Mouse (Mus musculus): Measurements from ENCODE around the gene Grin2a. TPM values are rescaled to one million over a fixed set of nuclear protein-coding genes. Genes with fewer than 3 reads are reported as not detected.

Grin2a gene
- polyA plus RNA-seq, 1 experiment from 2014 or later, result 2.2 TPM

- H3K36me3 ChIP-seq, result no peaks in the 10 kb centered on the region
- no peak overlapping the region for H3K4me3 ChIP-seq
- H3K27ac ChIP-seq, result no peak overlapping the region
- WGBS, result 62% methylated on average over 3 of the region's 3 CpGs
- no peaks in the 10 kb centered on the region for H3K4me1 ChIP-seq
- H3K9ac ChIP-seq, result no peak overlapping the region
- H3K27me3 ChIP-seq, result no peaks in the 10 kb centered on the region
- ATAC-seq (ENCODE audit: low FRiP score, low read depth), result no peak
- no peak overlapping the region for H3K4me2 ChIP-seq (replicated peaks)
- no peaks in the 10 kb centered on the region for H3K9me3 ChIP-seq
These were observed 153.9 kb downstream of the Grin2a start for GRCm38 (mm10) chr16:9841496-9841895.

DNA sequence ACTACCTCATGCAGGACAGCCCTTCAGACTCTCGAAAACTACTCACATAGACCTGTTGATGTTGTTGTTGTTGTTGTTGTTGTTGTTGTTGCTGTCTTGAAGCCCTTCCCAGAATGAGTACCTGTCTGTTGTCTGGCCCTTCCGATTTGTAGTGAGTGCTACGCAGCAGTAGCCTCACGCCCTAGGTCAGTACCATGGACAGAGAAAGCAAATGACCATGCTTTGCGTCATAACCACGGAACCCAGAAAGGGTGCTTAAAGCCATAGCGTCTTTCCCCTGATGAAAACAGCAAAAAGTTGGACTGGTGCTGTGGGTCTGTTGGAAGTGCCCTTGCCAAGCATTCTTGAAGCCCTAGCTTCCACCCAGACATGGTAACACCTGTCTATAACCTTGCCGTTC lies 158.8 kb downstream of the Grin2a start:
- Histone ChIP-seq H3K36me3 (no peaks in the 10 kb centered on the region), H3K4me3 (no peak overlapping the region), H3K27me3 (no peaks in the 10 kb centered on the region), H3K27ac (no peak overlapping the region), H3K4me2 (replicated peaks) (no peak overlapping the region), H3K9ac (no peak overlapping the region), H3K4me1 (no peaks in the 10 kb centered on the region), H3K9me3 (no peaks in the 10 kb centered on the region)
- ATAC-seq (ENCODE audit: low FRiP score, low read depth), result no peak
- 35% methylated on average over 8 of the region's 8 CpGs for WGBS

- no peak overlapping the region for H3K9ac ChIP-seq
- no peaks in the 10 kb centered on the region for H3K4me1 ChIP-seq
- ATAC-seq (ENCODE audit: low FRiP score, low read depth), result no peak
- no peak overlapping the region for H3K27ac ChIP-seq
- no peak overlapping the region for H3K4me3 ChIP-seq
- no peaks in the 10 kb centered on the region for H3K9me3 ChIP-seq
- no peak overlapping the region for H3K4me2 ChIP-seq (replicated peaks)
- no peaks in the 10 kb centered on the region for H3K27me3 ChIP-seq
- 76% methylated on average over 2 of the region's 2 CpGs for WGBS
- H3K36me3 ChIP-seq, result no peaks in the 10 kb centered on the region
These were observed 161.1 kb downstream of the Grin2a start for GRCm38 (mm10) chr16:9834236-9834635.

DNA sequence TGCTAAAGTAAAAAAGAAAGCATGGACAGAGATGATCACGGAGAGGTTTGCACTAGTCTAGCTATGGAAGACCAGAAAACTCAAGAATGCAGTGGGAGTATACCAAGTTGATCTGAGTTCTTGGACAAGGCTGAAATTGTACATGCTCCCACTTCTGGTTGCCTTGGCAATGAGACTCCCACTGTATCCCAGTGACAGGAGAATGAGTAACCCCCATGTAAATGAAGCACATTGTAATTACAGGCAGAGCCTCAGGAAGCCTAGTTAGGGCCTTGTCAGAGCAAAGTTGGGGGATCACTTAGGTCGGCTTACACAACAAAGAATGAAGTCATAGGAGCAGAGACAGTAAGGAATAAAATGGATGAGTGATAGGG lies 170.3 kb downstream of the Grin2a start:
- Histone ChIP-seq H3K4me1 (no peaks in the 10 kb centered on the region), H3K36me3 (no peaks in the 10 kb centered on the region), H3K4me3 (no peak overlapping the region), H3K27ac (no peak overlapping the region), H3K9me3 (no peaks in the 10 kb centered on the region), H3K9ac (no peak overlapping the region), H3K4me2 (replicated peaks) (no peak overlapping the region), H3K27me3 (no peaks in the 10 kb centered on the region)
- ATAC-seq (ENCODE audit: low FRiP score, low read depth), result no peak
- WGBS, result 78% methylated on average over 2 of the region's 2 CpGs

GRCm38 (mm10) chr16:9824436-9825109 lies 170.8 kb downstream of the Grin2a start:
- Histone ChIP-seq H3K27ac (no peak overlapping the region), H3K4me1 (no peaks in the 10 kb centered on the region), H3K9ac (no peak overlapping the region), H3K36me3 (no peaks in the 10 kb centered on the region), H3K9me3 (no peaks in the 10 kb centered on the region), H3K4me3 (no peak overlapping the region), H3K27me3 (no peaks in the 10 kb centered on the region), H3K4me2 (replicated peaks) (no peak overlapping the region)
- ATAC-seq (ENCODE audit: low FRiP score, low read depth), result no peak
- 82% methylated on average over 4 of the region's 4 CpGs for WGBS

DNA sequence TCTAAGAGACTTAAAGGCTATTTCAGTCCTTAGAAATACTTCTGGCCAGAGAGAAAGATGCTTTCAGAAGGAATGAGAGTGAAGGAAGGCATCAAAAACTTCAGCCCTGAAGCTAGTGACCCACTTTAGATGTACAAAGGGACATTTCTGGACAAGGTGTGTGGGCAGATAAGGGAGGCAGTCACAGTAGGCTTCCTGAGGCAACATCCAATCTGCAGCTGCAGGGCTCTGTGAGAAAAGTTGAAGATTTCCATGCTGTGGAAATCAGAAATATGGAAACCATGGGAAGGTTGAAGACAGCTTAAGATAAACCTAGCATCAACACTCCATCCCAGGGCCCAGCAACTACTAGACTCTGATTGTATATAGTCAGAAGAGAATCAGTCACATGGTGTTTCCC lies 171.7 kb downstream of the Grin2a start:
- no peak for ATAC-seq (ENCODE audit: low FRiP score, low read depth)
- H3K9me3 ChIP-seq, result no peaks in the 10 kb centered on the region
- no peak overlapping the region for H3K27ac ChIP-seq

DNA sequence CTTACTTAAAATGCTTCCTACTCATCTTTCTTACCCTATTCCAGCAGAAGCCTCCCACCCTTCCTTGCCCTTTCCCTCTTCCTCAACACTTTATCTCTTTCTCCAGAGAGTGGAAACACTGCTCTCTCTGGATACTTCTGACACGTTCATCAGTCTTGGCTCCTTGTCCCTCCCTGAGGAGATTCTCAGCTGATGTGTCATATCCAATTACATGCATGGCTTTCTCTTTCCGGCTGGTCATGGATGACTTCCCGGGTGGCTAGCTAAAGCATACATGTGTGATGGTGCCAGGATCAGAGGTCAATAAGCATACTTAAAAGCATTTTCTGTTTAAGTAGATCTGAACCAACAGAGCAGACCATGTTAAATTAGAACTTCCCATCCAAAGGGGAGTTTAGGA lies 175.9 kb downstream of the Grin2a start:
- no peak overlapping the region for H3K4me3 ChIP-seq

More for the DNA sequence above, 171.7 kb downstream of the Grin2a start:
- Histone ChIP-seq H3K4me1 (no peaks in the 10 kb centered on the region), H3K4me3 (no peak overlapping the region), H3K9ac (no peak overlapping the region), H3K4me2 (replicated peaks) (no peak overlapping the region), H3K36me3 (no peaks in the 10 kb centered on the region), H3K27me3 (no peaks in the 10 kb centered on the region)

DNA sequence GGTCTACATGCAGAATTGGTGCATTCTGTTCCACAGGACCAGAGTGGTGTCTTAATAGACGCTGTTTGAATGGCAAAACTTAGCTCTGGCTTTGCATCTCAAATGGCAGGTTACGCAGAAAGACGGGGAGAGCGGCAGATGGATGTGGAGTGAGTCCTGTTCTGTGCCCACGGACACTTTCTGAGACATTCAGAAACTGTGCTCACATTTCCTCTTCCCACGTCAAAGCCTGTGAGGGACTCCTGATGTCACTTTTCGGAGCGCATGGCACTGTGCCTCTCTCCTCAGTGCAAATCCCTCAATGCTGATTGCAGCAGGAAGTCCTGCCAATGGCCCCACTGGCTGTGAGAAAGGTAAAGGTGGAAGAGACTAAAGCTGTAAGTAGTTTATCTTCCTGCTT lies 194.0 kb downstream of the Grin2a start:
- H3K27ac ChIP-seq, result no peak overlapping the region
- no peaks in the 10 kb centered on the region for H3K9me3 ChIP-seq
- ATAC-seq (ENCODE audit: low FRiP score, low read depth), result no peak
- no peaks in the 10 kb centered on the region for H3K4me1 ChIP-seq
- H3K4me2 ChIP-seq (replicated peaks), result no peak overlapping the region
- 83% methylated on average over 8 of the region's 8 CpGs for WGBS
- no peaks in the 10 kb centered on the region for H3K36me3 ChIP-seq
- no peak overlapping the region for H3K4me3 ChIP-seq
- no peaks in the 10 kb centered on the region for H3K27me3 ChIP-seq
- no peak overlapping the region for H3K9ac ChIP-seq

More for the DNA sequence above, 175.9 kb downstream of the Grin2a start:
- no peak overlapping the region for H3K9ac ChIP-seq
- ATAC-seq (ENCODE audit: low FRiP score, low read depth), result no peak
- H3K4me2 ChIP-seq (replicated peaks), result no peak overlapping the region
- H3K36me3 ChIP-seq, result no peaks in the 10 kb centered on the region
- no peaks in the 10 kb centered on the region for H3K9me3 ChIP-seq
- H3K27ac ChIP-seq, result no peak overlapping the region
- H3K27me3 ChIP-seq, result no peaks in the 10 kb centered on the region
- WGBS, result 79% methylated on average over 3 of the region's 3 CpGs
- no peaks in the 10 kb centered on the region for H3K4me1 ChIP-seq

- Histone ChIP-seq H3K27me3 (no peaks in the 10 kb centered on the region), H3K9me3 (no peaks in the 10 kb centered on the region), H3K4me2 (replicated peaks) (no peak overlapping the region), H3K36me3 (no peaks in the 10 kb centered on the region), H3K9ac (no peak overlapping the region), H3K27ac (no peak overlapping the region), H3K4me3 (no peak overlapping the region), H3K4me1 (no peaks in the 10 kb centered on the region)
- WGBS, result 73% methylated on average over 1 of the region's 1 CpGs
- no peak for ATAC-seq (ENCODE audit: low FRiP score, low read depth)
These were observed 195.1 kb downstream of the Grin2a start for GRCm38 (mm10) chr16:9800221-9800620.

DNA sequence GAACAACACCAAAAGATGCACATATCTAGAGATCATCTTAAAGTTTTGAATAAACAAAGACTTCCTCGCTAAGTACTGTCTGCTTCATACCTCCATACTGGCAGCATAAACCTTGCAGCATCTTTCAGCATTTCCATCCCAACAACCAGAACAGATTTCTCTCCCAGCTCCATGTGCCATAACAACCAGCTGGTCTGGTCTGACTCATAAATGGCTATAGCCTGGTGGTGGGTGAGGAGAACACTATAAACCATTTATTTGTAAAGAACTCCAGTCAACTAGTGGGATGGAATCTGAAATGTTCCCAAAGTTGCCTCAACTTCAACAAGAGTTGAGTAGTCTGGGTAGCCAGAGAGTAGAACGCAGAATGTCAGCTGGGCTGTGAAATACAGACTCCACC lies 202.4 kb downstream of the Grin2a start:
- Histone ChIP-seq H3K4me1 (no peaks in the 10 kb centered on the region), H3K27me3 (no peaks in the 10 kb centered on the region), H3K9ac (no peak overlapping the region), H3K27ac (no peak overlapping the region), H3K4me3 (no peak overlapping the region), H3K36me3 (no peaks in the 10 kb centered on the region), H3K4me2 (replicated peaks) (no peak overlapping the region), H3K9me3 (no peaks in the 10 kb centered on the region)
- 86% methylated on average over 2 of the region's 2 CpGs for WGBS
- no peak for ATAC-seq (ENCODE audit: low FRiP score, low read depth)

- H3K4me2 ChIP-seq (replicated peaks), result no peak overlapping the region
- no peaks in the 10 kb centered on the region for H3K27me3 ChIP-seq
- H3K4me1 ChIP-seq, result no peaks in the 10 kb centered on the region
- H3K4me3 ChIP-seq, result no peak overlapping the region
- H3K36me3 ChIP-seq, result no peaks in the 10 kb centered on the region
- WGBS, result 38% methylated on average over 1 of the region's 1 CpGs
- H3K27ac ChIP-seq, result no peak overlapping the region
- no peaks in the 10 kb centered on the region for H3K9me3 ChIP-seq
- ATAC-seq (ENCODE audit: low FRiP score, low read depth), result no peak
- H3K9ac ChIP-seq, result no peak overlapping the region
These were observed 209.1 kb downstream of the Grin2a start for GRCm38 (mm10) chr16:9786261-9786660.

DNA sequence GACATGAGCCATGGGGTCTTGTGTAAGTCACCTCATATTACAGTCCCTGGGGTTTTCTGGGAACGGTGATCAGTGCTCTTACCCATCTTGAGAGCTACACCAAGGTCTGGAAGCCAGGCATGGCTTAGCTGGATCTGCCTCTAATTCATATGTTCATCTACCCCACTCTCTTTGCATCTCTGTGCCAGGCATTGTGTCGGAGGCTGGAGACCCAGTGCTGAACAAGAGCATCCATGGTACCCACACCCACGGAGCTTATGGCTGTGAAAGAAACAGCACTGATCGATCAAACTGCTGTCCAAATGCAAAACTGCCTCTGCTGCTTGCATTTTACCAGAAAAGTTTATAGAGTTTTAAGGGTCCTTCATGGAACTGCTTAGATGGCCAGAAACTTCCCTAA lies 209.5 kb downstream of the Grin2a start:
- no peak overlapping the region for H3K27ac ChIP-seq
- no peaks in the 10 kb centered on the region for H3K4me1 ChIP-seq
- H3K36me3 ChIP-seq, result no peaks in the 10 kb centered on the region
- no peak for ATAC-seq (ENCODE audit: low FRiP score, low read depth)
- no peaks in the 10 kb centered on the region for H3K27me3 ChIP-seq
- H3K4me2 ChIP-seq (replicated peaks), result no peak overlapping the region
- WGBS, result 85% methylated on average over 4 of the region's 4 CpGs
- no peak overlapping the region for H3K9ac ChIP-seq
- H3K9me3 ChIP-seq, result no peaks in the 10 kb centered on the region
- no peak overlapping the region for H3K4me3 ChIP-seq

GRCm38 (mm10) chr16:9768981-9769380 lies 226.4 kb downstream of the Grin2a start:
- no peak overlapping the region for H3K9ac ChIP-seq
- WGBS, result 70% methylated on average over 1 of the region's 1 CpGs
- H3K27ac ChIP-seq, result no peak overlapping the region
- H3K4me3 ChIP-seq, result no peak overlapping the region
- no peak for ATAC-seq (ENCODE audit: low FRiP score, low read depth)
- H3K4me1 ChIP-seq, result no peaks in the 10 kb centered on the region
- no peaks in the 10 kb centered on the region for H3K36me3 ChIP-seq
- no peak overlapping the region for H3K4me2 ChIP-seq (replicated peaks)
- no peaks in the 10 kb centered on the region for H3K27me3 ChIP-seq
- H3K9me3 ChIP-seq, result no peaks in the 10 kb centered on the region
